Mouse (Mus musculus): ENCODE results near the gene Ache. TPM values are rescaled to one million over a fixed set of nuclear protein-coding genes. Genes with fewer than 3 reads are reported as not detected.

The Ache gene
- polyA plus RNA-seq, 1 experiment from 2014 or later = 2.3 TPM

DNA sequence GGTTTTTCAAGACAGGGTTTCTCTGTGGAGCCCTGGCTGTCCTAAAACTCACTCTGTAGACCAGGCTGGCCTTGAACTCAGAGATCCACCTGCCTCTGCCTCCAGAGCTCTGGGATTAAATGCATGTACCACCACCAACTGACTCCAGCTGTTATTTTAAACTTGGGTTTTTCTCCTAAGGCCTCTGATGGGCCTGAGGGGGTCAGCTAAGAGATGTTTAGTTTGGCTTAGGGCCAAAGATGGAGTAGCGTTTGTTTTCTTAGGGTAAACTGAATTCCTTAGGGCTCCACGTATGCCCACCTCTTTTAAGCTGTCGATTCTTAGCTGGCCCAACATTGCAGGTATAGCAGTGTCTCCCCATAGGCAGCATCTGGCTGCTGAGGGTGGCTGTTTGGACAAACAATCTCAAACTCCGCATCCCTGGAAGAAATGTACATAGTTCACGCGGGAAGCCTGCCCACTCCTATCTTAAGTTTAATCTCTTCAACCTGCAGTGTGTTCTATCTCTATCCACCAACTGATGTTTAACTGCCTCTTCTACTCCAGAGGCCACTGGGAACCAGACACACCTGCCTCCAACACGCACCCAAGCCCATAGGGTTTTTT is 55.2 kb downstream of the Ache start:
- H3K36me3 ChIP-seq (replicated peaks) = no peaks in the 10 kb centered on the region
- H3K27me3 ChIP-seq (ENCODE audit: poor library complexity, severe bottlenecking) = no peaks in the 10 kb centered on the region
- H3K27ac ChIP-seq = no peak overlapping the region
- no peak overlapping the region for H3K4me3 ChIP-seq
- no peaks in the 10 kb centered on the region for H3K9me3 ChIP-seq
- DNase-seq (ENCODE audit: extremely low spot score, low spot score) = no peak
- WGBS = 89% methylated on average over 7 of the region's 7 CpGs
- peaks cover 47% of the 10 kb centered on the region for H3K4me1 ChIP-seq

DNA sequence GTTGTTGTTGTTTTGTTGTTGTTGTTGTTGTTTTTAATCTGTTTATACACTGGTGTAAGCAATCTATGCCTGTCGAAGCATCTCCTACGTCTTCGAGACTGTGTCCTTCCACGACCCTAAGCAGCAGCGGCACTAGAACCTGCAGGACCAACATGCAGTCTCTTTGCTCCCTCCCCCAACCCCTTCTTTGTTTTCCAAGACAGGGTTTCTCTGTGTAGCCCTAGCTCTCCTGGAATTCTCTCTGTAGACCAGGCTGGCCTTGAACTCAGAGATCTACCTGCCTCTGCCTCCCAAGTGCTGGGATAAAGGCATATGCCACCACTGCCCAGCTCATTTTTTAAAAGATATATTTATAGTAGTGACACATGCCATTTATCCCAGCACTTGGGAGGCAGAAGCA is 56.1 kb downstream of the Ache start:
- WGBS = 90% methylated on average over 5 of the region's 5 CpGs
- no peak for DNase-seq (ENCODE audit: extremely low spot score, low spot score)

DNA sequence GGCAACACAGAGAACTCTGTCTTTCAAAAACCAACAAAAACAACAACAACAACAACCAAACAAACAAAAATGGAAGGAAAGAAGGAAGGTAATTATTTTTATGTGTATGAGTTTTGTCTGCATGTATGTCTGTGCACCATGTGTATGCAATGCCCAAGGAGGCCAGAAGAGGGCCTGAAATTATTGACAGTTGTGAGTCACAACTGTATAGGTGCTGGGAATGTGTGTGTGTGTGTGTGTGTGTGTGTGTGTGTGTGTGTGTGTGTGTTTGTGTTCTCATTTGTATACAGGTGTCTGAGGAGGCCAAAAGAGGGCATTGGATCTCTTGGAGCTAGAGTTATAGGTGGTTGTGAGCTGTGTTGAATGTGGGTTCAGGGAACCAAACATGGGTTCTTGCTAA is 56.5 kb downstream of the Ache start:
- peaks cover 49% of the 10 kb centered on the region for H3K4me1 ChIP-seq
- H3K36me3 ChIP-seq (replicated peaks) = no peaks in the 10 kb centered on the region
- H3K4me3 ChIP-seq = no peak overlapping the region
- H3K27ac ChIP-seq = no peak overlapping the region
- no peak for DNase-seq (ENCODE audit: extremely low spot score, low spot score)
- H3K27me3 ChIP-seq (ENCODE audit: poor library complexity, severe bottlenecking) = no peaks in the 10 kb centered on the region
- no peaks in the 10 kb centered on the region for H3K9me3 ChIP-seq

More for the DNA sequence above, 56.1 kb downstream of the Ache start:
- Histone ChIP-seq H3K9me3 (no peaks in the 10 kb centered on the region), H3K4me3 (no peak overlapping the region), H3K27ac (no peak overlapping the region), H3K36me3 (replicated peaks) (no peaks in the 10 kb centered on the region), H3K4me1 (peaks cover 48% of the 10 kb centered on the region), H3K27me3 (ENCODE audit: poor library complexity, severe bottlenecking) (no peaks in the 10 kb centered on the region)

Small RNAs within 50 kb of the gene (microRNA-seq; reads per million reads assigned to microRNA genes)
- gene Mir7036 = not detected
- not detected for gene Mir8116

Other genes starting within 250 kb of the Ache start
- 195 and 198 TPM in 2 replicates for gene Ap1s1, start 241.4 kb upstream of the Ache start, polyA plus RNA-seq (2016; fragmentation: Nextera tagmentation; extraction: Ambion mirVana)
- 0.10 and 0.17 TPM in 2 replicates for gene Serpine1, start 215.3 kb upstream of the Ache start, polyA plus RNA-seq (2016; fragmentation: Nextera tagmentation; extraction: Ambion mirVana)
- gene Trim56, start 171.3 kb upstream of the Ache start, polyA plus RNA-seq (2016; fragmentation: Nextera tagmentation; extraction: Ambion mirVana) = 4.6 and 5.0 TPM in 2 replicates
- gene Muc3, start 138.2 kb upstream of the Ache start, polyA plus RNA-seq (2016; fragmentation: Nextera tagmentation; extraction: Ambion mirVana) = not detected in 2 replicates
- gene Muc3a, start 75.1 kb upstream of the Ache start, polyA plus RNA-seq (2016; fragmentation: Nextera tagmentation; extraction: Ambion mirVana) = not detected in 2 replicates
- 10.3 and 10.4 TPM in 2 replicates for gene Ufsp1, start 7.1 kb downstream of the Ache start, polyA plus RNA-seq (2016; fragmentation: Nextera tagmentation; extraction: Ambion mirVana)
- gene Srrt, start 20.2 kb downstream of the Ache start, polyA plus RNA-seq (2016; fragmentation: Nextera tagmentation; extraction: Ambion mirVana) = 205 and 209 TPM in 2 replicates
- 70.3 and 73.0 TPM in 2 replicates for gene Trip6, start 26.9 kb downstream of the Ache start, polyA plus RNA-seq (2016; fragmentation: Nextera tagmentation; extraction: Ambion mirVana)
- 10.6 and 11.8 TPM in 2 replicates for gene Slc12a9, start 46.1 kb downstream of the Ache start, polyA plus RNA-seq (2016; fragmentation: Nextera tagmentation; extraction: Ambion mirVana)
- gene Ephb4, start 62.6 kb downstream of the Ache start, polyA plus RNA-seq (2016; fragmentation: Nextera tagmentation; extraction: Ambion mirVana) = 31.9 and 33.5 TPM in 2 replicates
- 0.10 and 0.12 TPM in 2 replicates for gene Zan, start 189.5 kb downstream of the Ache start, polyA plus RNA-seq (2016; fragmentation: Nextera tagmentation; extraction: Ambion mirVana)
- gene Pop7, start 215.0 kb downstream of the Ache start, polyA plus RNA-seq (2016; fragmentation: Nextera tagmentation; extraction: Ambion mirVana) = 56.1 and 59.4 TPM in 2 replicates
- 13.5 and 14.0 TPM in 2 replicates for gene Gigyf1, start 231.0 kb downstream of the Ache start, polyA plus RNA-seq (2016; fragmentation: Nextera tagmentation; extraction: Ambion mirVana)
- 2.9 and 4.8 TPM in 2 replicates for gene Epo, start 245.7 kb downstream of the Ache start, polyA plus RNA-seq (2016; fragmentation: Nextera tagmentation; extraction: Ambion mirVana)
- 287 and 288 TPM in 2 replicates for gene Gnb2, start 246.0 kb downstream of the Ache start, polyA plus RNA-seq (2016; fragmentation: Nextera tagmentation; extraction: Ambion mirVana)